29 mouse cellular contexts compared by ENCODE assay signal in the genomic region with DNA sequence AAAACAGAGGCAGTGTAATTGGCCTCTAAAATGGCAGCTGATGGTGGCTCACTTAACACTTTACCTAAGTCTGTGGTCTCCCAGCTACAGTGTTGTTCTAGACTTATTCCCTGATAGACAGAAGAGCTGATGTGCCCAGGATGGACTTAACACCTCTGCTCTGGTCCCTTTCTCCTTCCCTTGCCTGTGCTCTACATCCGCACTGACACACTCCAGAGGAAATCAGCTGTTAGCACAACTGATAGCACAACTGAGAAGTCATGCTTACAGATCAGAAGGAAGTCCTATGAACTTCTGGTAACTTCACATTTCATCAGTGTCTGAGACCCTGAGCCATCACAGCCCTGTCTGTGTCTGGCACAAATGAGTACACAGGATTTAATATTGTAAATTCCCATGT. TPM values are rescaled to one million over a fixed set of nuclear protein-coding genes. Genes with fewer than 3 reads are reported as not detected.
"Had no signal": no experiment of that assay in that cellular context is flagged by ENCODE, and none has a peak within 500 bp of the region (broad histone marks: within the 10 kb centered on the region; RNA-seq: fewer than 3 reads in every experiment).

No protein-coding gene starts in this region.

- H3K36me3 ChIP-seq: midbrain, embryonic 13.5 days; midbrain, embryonic 15.5 days; neural tube, embryonic 12.5 days; stomach, embryonic 15.5 days had no signal

- DNase-seq: lung, adult 18-20 months; lung, embryonic 14.5 days; lung, postnatal 10 days; lung, postnatal 4 days; retina, postnatal 1 day; right cerebral cortex, adult 18-20 months; right cerebral cortex, postnatal 25 days; right cerebral cortex, postnatal 4 days; spleen, adult 18-20 months; thymus, adult 2 months; thymus, postnatal 25 days; thymus, postnatal 4 days had no signal

- H3K9ac ChIP-seq: liver, embryonic 14.5 days; lung, embryonic 14.5 days; midbrain, embryonic 13.5 days; midbrain, embryonic 15.5 days; neural tube, embryonic 12.5 days; stomach, embryonic 15.5 days had no signal

- H3K4me2 ChIP-seq: lung, embryonic 14.5 days; midbrain, embryonic 11.5 days; midbrain, embryonic 13.5 days; midbrain, embryonic 15.5 days; neural tube, embryonic 12.5 days; stomach, embryonic 15.5 days had no signal

- H3K4me3 ChIP-seq: midbrain, embryonic 13.5 days; midbrain, embryonic 15.5 days; neural tube, embryonic 12.5 days; stomach, embryonic 15.5 days had no signal

- H3K4me1 ChIP-seq: neural tube, embryonic 12.5 days; stomach, embryonic 15.5 days had no signal

- H3K27ac ChIP-seq: liver, embryonic 14.5 days; midbrain, embryonic 13.5 days; midbrain, embryonic 15.5 days; neural tube, embryonic 12.5 days; stomach, embryonic 15.5 days; stomach, postnatal 0 days had no signal

- H3K9me3 ChIP-seq: midbrain, embryonic 13.5 days; midbrain, embryonic 15.5 days; neural tube, embryonic 12.5 days; stomach, embryonic 15.5 days had no signal

- ATAC-seq: midbrain, embryonic 13.5 days; midbrain, embryonic 15.5 days had no signal

- H3K27me3 ChIP-seq: midbrain, embryonic 13.5 days; midbrain, embryonic 15.5 days; neural tube, embryonic 12.5 days; stomach, embryonic 15.5 days had no signal

RNA-seq across cellular contexts. Expression of a gene that starts 46.9 kb away (rescaled TPM):
- total RNA-seq: megakaryocyte, adult 5-6 weeks; megakaryocyte-erythroid progenitor cell, adult 5-6 weeks; midbrain, postnatal 0 days; monocyte, adult 5-6 weeks; neutrophil, adult 5-6 weeks had no signal
- polyA plus RNA-seq: midbrain, embryonic 11.5 days; midbrain, embryonic 13.5 days; midbrain, embryonic 15.5 days; small intestine, adult 2 months had no signal

RNA-seq across cellular contexts. Expression of a gene that starts 53.0 kb away (rescaled TPM):
- total RNA-seq: megakaryocyte, adult 5-6 weeks; megakaryocyte-erythroid progenitor cell, adult 5-6 weeks; midbrain, postnatal 0 days; monocyte, adult 5-6 weeks; neutrophil, adult 5-6 weeks had no signal
- polyA plus RNA-seq: liver, embryonic 14.5 days; lung, embryonic 14.5 days; lung, embryonic 16.5 days; midbrain, embryonic 11.5 days; midbrain, embryonic 15.5 days; neural tube, embryonic 12.5 days; neural tube, embryonic 14.5 days; stomach, embryonic 15.5 days; testis, adult 2 months; urinary bladder, adult 2 months had no signal
